Mouse (Mus musculus) left cerebral cortex, postnatal 14 days (tissue): ENCODE results near the gene Gm3182. TPM values are rescaled to one million over a fixed set of nuclear protein-coding genes. Genes with fewer than 3 reads are reported as not detected.
"Not testable (repeated sequence)": the region's sequence is repeated elsewhere in the genome, so short reads cannot be mapped to it uniquely, and the experiment has no call there.

ENCODE experiments used
- DNase-seq, 2 experiments: peaks; one replicate each; pipeline ENCODE4 v3.0.0; 2021 to 2022; ENCODE audit warnings: low spot score in 2 of 2, mixed read lengths in 1 of 2
- intact Hi-C: fragments of 180-260 bp; cut with DNase I; formaldehyde crosslinking; loops from one replicate; pipeline ENCODE4 v1.15.1; 2025
- long read RNA-seq, 2 experiments: library from polyadenylated mRNA; stranded (forward); transcript quantifications; one replicate each; pipeline ENCODE4 v2.0.0; 2021
- total RNA-seq, 2 experiments: library from RNA; stranded (reverse); gene quantifications; 2 replicates each; pipeline ENCODE4 v1.2.3; 2021

Gm3182 gene
- total RNA-seq, result under 1 TPM in 1 of 2 experiments, not detected in 1; 0.19 TPM
- long read RNA-seq, experiment 1, result 0 reads
- long read RNA-seq, experiment 2, result 0 reads

DNA sequence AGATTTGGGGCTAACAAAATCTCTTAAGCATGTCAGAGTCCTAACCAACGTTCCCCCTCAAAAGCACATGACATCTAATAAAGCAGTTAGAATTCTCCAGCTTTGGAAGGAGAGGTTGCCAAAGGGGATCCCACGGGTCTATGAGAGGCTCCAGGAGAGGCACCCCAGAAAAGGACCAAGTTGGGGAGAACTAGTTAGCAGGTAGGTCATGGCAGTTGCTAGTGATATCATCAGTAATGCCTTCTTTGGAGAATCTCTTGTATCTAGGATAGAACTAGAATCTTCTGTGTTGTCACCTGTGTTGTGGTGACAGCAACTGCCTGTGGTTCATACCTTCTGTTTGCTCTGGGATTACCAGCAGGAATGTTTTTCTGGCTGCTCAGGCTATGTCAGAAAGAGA, at the start of gene Gm3182:
Gm3182 (plus strand) TSS at position 301 of the 400 bp plus-strand sequence.
- intact Hi-C loops, DNase-seq: not testable (repeated sequence)

DNA sequence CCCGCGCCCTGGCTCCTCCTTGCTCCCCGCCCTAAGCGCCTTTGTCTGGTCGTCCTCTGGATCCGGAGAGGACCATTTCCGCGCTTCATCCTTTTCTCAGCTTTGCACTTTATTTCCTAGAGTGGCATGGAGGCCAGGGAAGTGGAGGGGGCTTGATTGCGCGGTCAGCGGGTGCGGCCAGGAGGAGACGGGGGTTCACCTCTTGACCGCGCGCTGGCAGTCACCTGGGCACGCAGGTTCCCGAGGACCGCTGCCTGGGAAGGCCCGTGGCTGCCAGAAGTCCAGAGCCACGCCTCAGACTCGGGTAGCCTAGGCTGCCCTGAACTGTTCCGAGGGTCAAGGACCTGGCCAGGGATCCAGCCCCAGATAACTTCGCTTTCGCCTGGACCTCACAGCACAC, 17.9 kb downstream of the Gm3182 start:
- DNase-seq, intact Hi-C loops: not testable (repeated sequence)

Other genes starting within 250 kb of the Gm3182 start
- gene Gm3138, start 232.1 kb upstream of the Gm3182 start, total RNA-seq, result not detected
- not detected for gene Gm3149, start 164.5 kb upstream of the Gm3182 start, total RNA-seq
- 1 to 10 TPM; 1.3 to 1.5 TPM for gene 2610042L04Rik, start 147.0 kb upstream of the Gm3182 start, total RNA-seq
- not detected for gene Gm3159, start 84.2 kb upstream of the Gm3182 start, total RNA-seq
- gene Gm3164, start 66.3 kb upstream of the Gm3182 start, total RNA-seq, result under 1 TPM in 1 of 2 experiments, not detected in 1; 0.49 TPM
- gene Gm3173, start 50.8 kb upstream of the Gm3182 start, total RNA-seq, result not detected
- gene Gm3047, start 73.7 kb downstream of the Gm3182 start, total RNA-seq, result not detected
- under 1 TPM in 1 of 2 experiments, not detected in 1; 0.31 TPM for gene Gm8159, start 150.6 kb downstream of the Gm3182 start, total RNA-seq
- gene Gm3239, start 182.4 kb downstream of the Gm3182 start, total RNA-seq, result under 1 TPM in 1 of 2 experiments, not detected in 1; 0.40 TPM
- not detected for gene Gm7876, start 227.5 kb downstream of the Gm3182 start, total RNA-seq
- under 1 TPM; 0.18 to 0.38 TPM for gene Gm3252, start 245.0 kb downstream of the Gm3182 start, total RNA-seq